Mouse (Mus musculus): ENCODE results near the gene Spag8.
A peak's percentile ranks its signal among the peaks of the same experiment; 100 is the strongest.

The Spag8 gene

DNA sequence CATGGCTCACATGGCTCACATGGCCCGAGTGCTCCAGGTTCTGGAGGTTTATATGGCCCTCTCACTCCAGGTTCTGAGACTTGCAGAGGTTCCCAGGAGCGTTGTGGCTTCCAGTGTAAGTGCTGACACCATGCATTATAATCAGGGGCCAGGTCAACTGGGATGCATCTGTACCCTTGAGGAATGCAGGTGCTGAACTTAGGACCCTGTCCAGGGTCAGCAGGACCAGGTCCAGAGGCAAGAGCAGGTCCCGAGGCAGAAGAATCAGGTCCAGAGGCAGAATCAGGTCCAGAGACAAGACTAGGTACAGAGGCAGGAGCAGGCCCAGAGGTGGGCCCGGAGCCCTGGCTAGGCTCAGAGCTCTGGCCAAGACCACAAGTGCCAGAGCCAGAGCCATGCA, 668 bp downstream of the Spag8 start:
- no peak for DNase-seq (ENCODE audit: low read depth)

DNA sequence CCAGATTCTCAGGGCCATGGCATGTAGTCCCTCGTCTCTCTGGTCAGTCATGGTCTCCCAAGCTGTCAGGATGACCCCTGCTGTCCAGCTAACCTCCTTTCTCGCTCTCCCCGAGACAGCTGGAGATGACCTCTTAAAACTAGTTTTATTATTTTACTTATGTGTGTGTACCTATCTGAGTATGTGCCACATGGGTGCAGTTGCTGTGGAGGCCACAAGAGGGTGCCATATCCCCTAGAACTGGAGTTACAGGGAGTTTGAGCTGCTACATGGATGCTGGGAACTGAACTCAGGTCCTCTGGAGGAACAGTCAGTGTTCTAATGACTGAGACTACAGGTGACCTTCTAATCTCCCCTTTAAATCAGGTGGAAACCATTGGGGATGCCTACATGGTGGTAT, 3.6 kb downstream of the Spag8 start:
- no peak for DNase-seq (ENCODE audit: low read depth)

DNA sequence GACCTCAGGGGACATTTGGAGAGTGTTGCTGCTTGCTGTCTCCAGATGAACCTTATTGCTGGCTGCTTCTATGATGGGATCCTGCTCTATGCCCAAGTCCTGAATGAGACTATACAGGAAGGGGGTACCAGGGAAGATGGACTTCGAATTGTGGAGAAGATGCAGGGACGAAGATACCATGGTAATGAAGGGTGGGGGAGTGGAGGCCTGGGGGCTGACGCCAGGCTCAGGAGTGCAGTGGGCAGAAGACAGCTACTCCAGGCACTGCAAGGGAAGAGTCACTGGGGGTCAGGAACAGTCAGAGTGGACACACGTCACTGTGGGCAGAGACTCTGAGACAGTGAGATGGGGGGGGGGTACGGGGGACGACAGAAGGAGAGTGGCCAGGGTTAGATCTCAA, 12.9 kb downstream of the Spag8 start:
- DNase-seq (ENCODE audit: low read depth) = no peak

DNA sequence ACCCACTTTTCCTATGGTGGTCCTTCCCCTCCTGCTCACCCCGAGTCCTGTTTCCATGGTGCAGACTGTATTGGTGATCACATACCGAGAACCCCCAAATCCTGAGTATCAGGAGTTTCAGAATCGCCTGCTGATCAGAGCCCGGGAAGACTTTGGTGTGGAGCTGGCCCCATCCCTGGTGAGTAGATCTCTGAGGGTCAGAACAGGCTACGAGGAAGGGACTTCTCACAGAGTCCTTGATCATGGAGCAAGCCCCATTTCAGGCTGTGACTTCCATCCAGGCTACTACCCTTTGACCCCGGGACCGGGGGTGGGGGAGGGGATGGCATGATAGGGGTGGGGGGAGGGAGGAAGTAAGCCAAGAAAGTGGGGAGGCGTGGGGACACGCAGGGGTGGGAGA, 13.3 kb downstream of the Spag8 start:
- DNase-seq (ENCODE audit: low read depth) = no peak

DNA sequence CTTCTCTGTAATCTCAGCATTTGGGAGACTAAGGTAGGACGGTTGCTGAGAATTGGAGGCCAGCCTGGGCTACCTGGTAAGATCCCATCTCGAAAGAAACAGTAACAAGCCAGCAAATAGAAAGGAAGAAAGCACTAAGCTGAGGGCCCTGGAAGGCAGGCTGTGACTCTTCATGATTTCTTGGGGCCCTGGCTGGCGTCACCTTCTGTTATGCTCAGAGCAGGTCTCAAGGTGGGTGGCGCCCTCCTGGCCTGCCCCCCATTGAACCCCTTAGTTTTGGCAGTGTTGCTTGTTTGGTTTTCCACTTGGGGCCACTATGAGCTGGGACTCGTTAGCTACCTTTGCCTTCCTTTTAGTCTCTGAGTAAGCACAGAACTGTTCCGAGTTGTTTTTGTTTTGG, 16.6 kb downstream of the Spag8 start:
- no peak for DNase-seq (ENCODE audit: low read depth)

DNA sequence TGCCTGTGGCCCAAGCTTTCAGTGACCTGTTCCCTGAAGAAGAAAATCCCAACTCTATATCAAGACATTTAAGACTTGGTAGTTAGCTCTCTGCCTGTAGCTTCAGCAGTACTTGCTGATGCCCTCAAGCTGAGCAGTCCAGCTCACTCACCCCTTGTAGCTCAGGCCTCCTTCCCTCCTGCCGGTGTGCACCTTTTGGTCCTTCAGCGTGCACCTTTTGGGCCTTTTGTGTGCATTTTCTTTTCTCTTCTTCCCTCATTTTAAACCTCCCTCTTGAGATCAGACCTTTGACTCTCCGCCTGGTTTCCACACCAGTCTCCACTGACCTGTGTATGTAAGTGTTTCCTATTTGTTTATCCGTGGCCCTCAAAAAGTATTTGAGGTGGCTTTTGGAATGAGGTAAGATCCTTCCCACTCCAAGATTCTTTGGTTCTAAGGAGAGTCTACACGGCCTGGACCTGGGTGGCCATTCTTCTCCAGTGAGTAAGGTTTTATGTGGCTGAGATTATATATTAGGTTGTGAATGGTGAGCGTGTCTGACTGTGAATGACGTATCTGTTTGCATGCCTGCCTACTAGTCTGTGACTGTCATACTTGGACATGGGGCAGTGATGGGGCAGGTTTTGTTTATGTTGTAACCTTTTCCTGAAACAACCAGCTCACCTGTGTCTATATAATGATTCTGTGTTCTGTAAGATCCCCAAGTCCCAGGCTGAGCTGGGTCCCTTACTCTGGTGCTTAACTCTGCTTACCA, 18.6 kb downstream of the Spag8 start:
- DNase-seq (ENCODE audit: low read depth) = no peak

DNA sequence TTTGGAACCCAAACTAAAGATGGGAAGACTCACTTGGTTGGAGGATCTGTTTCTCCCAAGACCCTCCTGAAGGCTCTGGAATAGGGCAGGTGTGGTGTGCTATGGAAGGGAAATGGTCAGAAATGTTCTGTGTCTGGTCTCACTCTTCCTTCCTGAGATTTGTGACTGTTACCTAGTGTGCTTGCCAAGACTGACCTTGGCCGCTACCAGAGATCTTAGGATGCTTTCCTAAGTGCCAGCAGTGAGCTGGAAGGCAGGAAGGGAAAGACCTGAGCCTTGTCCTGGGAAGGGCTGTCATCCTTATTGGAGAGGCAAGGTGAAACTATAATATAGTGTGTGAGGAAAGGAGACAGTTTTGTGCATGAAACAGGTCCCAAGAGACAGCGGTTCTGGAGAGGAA, 19.7 kb downstream of the Spag8 start:
- no peak for DNase-seq (ENCODE audit: low read depth)

DNA sequence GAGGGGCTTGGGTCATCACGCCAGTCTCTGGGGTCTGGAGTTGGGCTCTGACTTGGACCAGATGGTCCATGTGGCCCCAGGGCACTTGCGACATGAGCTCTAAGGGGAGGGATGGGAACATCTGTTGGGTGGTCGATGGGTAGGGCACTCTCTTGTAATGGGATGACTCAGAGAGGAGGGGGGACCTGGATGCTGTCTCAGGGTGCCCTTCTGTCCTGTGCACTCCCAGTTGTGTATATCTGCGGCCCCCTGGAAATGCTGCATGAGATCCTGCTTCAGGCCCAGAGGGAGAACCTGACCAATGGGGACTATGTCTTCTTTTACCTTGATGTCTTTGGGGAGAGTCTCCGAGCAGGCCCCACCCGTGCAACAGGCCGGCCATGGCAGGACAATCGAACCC, 20.1 kb downstream of the Spag8 start:
- no peak for DNase-seq (ENCODE audit: low read depth)

DNA sequence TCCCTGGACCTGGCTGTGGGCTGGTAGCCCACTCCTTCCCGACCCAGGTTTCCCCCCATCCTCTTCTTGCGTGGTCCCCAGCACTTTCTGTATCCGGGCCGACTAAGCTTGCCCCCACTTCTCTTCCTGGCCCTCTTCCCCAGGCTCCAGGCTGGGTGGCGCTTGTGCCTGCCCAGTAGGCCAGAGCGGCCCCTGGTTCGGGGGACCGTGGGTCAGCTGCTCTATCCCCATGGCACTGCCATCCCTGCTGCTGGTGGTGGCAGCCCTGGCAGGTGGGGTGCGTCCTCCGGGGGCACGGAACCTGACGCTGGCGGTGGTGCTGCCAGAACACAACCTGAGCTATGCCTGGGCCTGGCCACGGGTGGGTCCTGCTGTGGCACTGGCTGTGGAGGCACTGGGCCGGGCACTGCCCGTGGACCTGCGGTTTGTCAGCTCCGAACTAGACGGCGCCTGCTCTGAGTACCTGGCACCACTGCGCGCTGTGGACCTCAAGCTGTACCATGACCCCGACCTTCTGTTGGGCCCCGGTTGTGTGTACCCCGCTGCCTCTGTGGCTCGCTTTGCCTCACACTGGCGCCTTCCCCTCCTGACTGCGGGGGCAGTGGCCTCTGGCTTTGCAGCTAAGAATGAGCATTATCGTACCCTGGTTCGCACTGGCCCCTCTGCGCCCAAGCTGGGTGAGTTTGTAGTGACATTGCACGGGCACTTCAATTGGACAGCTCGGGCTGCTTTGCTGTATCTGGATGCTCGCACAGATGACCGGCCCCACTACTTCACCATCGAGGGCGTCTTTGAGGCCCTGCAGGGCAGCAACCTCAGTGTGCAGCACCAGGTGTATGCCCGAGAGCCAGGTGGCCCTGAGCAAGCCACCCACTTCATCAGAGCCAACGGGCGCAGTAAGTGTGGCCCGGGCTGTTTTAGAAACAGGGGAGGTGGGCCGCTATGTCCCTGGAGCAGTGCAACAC, 21.2 kb downstream of the Spag8 start:
- peak; percentile 38 for DNase-seq (ENCODE audit: low read depth)

DNA sequence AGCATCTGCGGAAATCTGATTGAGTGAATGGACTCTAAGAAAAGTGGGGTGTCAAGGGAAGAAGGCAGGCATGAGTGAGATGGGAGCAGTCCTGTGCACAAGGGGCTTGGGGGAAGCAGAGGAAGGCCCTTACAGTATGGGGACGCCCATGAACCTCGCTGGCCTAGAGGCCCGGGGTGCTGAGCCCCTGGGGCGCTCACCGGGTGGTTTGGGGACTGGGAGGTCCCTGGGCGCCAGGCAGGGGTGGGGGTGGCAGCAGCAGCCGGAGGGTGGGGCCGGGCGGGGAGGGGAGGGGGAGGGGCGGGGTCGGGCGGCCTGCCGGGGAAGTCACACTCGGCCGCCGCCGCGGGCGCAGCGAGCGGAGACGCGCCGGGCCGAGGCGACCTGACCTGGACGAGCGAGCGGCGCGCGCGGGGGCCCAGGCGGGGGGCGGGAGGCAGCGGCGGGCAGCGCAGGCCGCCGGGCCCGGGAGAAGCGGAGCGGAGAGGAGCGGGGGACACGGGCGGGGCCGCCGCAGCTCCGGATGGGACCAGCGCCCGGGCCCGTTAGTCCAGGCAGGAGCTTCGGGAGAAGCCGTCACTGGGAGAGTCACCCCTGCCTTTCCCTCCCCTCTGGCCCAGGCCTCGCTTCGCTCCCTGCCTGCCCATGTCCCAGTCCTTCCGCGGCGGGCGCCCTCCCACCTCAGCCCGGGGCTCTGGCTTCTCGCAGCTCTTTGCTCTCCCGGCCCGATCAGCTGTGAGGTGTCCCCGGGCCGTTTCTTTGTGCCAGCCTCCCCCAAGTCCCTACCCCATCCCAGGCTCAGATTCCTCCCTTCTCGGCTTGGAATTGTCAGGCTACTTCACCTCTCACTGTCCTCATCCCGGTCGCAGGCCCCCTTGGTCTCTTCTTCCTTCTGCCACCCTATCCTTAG, 22.1 kb downstream of the Spag8 start, which contains the start of gene Npr2:
Gene Npr2, plus strand, starts transcription at position 890 of the 910 bp plus-strand sequence.
- DNase-seq (ENCODE audit: low read depth) = peak; percentile 62

DNA sequence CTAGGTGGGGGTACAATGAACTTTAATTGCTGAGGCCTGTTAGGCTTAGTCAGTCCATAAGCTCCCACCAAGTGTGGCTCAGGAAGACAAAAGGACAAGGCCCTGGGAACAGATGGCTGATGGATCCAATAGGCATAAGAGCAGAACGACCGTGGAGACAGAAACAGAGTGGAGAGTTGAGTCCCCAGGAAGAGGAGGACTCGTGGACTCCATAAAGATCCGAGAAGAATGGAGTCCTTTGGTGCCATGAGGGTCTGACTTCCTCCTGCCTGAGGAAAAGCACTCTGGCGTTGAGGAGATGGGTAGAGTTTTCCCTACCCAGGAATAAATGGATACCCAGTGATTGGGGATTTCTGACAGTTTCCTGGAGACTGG, 22.7 kb downstream of the Spag8 start:
- no peak for DNase-seq (ENCODE audit: low read depth)

DNA sequence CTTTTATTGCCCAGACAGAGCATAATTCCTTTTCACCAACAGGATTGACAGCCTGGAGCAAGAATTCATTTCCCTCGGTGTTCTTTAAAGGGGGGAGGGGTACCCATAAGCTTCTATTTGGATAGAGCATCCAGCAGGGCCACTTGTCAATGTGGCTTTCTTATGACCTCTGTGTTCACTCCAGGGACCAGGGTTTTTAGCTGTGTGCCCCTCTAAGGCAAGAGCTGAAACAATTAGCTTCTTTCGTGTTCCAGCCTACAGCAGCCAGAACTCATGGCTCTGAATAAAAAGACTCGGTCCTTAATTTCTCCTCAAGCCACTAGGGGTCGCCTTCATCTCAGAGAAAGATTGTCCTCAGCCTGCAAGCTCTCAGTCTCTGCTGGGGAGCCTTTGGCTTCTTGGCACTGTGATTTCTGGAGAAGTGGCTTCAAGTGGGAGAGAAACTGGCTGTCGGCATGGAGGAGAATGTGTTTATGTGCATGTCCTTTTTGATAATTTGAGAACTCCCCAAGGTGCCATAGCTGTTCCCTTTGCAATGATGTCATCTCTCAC, 23.3 kb downstream of the Spag8 start:
- DNase-seq (ENCODE audit: low read depth) = peak; percentile 89

DNA sequence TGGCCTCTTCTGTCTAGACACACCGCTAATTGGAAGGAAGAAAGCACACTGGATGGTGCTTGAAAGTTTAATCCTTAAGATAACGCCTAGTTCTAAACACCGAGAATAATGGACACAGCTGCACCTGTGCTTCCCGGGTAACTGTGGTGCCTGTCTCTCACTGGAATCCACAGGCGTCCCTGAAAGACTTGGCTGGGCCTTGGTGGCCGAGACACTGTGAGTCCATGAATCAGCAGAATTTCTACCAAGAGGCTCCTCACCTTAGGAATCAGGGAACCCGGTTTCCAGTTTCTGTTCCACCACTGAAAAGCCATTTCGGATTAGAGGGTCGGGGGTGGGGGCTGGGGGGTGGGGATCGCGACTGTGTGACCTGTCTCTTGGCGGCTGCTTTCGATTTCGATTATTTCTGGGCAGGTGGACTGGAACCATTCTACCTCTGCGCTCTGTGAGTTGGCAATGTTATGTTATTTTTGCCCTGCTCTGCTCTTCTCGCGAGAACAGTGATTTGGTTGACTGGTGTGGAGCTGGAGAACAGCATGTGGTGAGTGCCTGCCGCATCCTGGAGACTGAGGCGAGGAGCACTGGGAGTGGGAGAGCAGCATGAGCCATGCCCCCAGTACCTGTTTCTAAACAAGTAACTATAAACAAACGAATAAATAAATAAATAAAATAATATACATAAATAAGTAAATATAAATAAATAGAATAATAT, 24.1 kb downstream of the Spag8 start:
- DNase-seq (ENCODE audit: low read depth) = no peak

DNA sequence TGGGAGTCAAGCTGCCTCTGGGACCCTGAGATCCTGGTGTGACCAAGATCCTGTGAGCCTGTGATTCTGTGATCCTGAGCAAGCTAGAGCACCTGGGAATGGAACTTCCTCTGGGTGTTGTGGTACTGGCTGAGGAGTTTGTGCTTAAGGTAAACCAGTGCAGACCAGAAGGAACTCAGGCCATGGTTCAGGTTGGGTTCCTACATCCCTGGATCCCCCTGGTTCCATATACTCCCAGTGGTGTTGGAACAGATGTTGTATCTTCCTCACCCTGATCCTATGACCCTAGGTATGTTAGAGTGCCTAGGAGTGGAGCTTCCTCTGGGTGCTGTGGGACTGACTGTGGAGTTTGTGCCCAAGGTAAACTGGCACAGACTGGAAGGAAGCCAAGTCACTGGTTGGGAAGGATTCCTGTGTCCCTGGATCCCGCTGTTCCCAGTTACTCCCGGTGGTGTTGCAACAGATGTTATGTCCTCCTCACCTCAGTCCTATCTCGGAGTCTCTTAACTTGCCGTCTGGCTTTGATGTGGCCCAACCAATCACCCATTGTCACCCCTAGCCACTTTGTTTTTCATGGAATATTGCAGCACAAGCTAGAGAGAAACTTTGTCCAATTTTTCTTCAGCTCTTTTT, 33.1 kb downstream of the Spag8 start:
- DNase-seq (ENCODE audit: low read depth) = no peak

DNA sequence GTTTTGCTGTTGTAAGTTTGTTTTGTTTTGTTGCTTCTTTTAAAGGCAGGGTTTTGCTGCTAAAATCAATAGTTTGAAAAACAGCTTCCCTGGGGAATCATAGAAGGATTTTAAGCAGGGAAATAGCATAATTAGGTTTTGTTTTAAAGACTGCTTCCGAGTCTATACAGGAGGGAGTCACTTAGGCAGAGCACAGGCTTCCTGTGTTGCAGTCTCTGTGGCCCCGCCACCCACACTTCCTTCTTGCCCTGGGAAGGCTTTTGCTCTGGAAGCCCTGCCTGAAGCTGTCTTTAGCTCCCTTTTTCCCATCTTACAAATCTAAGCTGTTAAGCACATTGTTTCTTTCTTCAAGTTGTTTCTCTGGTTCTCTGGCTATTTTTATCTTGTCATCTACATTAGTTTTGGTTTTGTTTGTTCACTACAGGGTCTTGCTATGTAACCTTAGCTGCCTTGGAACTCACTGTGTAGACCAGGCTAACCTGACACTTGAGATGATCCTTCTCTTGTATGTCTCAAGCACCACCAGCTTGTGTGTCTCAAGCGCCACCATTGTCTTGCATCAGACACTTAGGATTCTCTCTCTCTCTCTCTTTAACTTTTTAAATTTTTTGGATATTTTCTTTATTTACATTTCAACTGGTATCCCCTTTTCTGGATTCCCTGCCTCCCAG, 40.2 kb downstream of the Spag8 start:
- DNase-seq (ENCODE audit: low read depth) = peak; percentile 15

DNA sequence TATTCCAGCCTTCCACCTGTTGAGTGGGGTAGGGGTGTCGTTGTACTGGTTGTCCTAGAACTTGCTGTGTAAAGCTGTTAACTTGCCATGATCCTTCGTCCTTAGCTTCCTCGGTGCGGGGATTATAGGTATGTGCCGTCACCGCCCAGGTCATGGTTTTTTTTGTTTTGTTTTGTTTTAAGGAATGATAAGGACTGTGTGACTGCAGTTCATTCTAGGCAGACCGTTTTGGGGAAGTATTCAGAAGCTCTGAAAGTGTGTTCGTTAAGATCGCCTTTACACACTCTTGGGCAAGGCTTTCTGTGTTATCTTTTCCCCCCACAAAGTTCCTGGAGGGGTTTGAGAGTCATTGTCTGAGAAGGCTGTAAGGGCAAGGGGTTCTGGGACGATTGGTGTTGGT, 40.9 kb downstream of the Spag8 start:
- DNase-seq (ENCODE audit: low read depth) = no peak

DNA sequence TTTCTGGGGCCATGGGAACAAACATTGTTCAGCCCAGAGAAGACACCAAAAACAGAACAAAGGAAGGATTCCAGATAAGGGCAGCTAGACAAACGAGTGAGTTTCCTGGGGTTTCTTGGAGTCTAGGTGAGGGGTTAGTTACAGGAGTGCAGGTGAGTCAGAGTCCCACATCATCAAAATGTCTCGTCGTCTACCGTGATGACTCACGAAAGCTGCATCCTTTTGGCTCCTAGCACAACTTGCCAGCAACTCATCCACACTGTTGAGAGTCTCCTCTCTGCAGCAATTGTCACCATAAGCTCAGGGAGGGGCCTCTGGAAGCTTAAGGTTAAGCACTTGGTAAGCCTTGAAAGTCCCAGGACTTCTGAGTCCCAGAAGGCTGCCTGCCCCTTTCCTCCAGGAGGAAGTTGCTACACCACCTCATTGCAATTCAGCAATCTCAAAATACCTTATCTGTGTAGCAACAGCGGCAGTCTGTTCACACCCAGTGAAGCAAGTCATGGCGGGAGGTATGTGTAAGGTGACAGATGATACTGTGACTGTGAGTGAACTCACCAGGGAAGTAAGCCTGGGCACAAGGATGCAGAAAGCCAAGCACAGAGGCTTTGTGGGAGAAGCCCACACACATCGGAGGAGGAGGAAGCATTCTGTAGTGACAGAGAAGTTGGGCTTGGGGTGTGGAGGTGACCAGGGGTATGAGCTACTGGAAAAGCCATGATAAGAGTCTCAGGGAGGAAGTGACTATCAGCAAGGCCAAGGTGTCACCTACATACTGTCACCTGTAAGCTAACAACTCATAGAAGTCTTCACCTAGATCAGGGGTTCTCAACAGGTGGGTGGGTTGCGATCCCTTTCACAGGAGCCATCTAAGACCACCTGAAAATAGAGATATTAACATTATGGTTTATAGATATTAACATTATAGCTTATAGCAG, 48.4 kb downstream of the Spag8 start:
- no peak for DNase-seq (ENCODE audit: low read depth)

DNA sequence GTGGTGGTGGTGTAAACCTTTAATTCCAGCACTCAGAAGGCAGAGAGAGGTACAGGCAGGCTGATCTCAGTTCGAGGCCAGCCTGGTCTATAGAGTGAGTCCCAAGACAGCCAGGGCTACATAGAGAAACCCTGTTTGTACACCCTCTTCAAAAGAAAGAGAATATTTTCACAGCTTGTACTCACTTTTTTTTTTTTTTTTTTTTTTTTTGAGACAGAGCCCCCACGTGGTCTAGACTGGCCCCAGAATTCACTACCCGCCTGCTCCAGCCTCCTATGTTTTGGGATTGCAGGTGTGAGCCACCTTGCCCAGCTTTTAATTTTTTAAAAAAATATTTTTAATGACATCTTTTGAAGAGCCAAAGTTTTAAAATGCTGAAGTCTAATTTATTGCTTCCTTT, 49.3 kb downstream of the Spag8 start:
- no peak for DNase-seq (ENCODE audit: low read depth)
